Mouse (Mus musculus): Measurements from ENCODE around the gene Atp1a4.

Atp1a4 gene

DNA sequence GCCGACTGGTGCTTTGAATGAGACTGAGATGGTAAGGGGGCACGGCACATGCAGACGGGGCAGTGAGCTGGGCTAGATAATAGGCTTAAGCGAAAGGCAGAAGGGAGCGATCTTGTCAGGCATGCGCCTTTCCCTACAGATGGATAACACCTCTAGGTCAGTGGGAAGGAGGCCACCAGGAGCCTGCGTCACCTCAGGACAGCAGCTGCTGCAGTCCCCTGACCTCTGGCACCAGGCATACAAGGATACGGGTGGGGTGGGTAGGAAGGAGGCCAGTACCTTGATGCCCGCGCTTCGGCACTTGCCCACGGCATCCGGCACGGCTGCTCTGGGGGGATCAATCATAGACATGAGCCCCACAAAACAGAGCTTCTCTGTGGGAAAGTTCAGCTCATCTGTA, 26.0 kb upstream of the Atp1a4 start:
- intact Hi-C loops (cut with DNase I): no loop called here

DNA sequence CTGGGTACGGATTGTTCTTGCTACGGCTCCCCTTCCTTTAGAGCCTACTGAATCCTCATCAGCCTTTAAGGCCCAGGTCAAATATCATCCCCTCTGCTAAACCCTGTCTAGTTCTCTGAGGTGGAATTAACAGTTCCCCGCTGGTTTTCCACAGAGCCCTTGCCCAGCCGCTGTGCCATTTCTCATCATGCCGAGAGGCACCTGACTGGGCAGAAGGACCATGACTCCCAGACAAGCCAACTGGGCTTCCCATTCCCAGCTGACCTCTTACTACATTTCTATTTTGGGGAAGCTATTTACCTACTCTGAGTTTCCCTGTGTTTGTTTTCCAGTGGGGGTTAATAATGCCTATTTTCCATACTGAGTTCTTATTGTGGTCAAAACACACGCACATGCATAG, 24.9 kb upstream of the Atp1a4 start:
- intact Hi-C loops (cut with DNase I): no loop called here

DNA sequence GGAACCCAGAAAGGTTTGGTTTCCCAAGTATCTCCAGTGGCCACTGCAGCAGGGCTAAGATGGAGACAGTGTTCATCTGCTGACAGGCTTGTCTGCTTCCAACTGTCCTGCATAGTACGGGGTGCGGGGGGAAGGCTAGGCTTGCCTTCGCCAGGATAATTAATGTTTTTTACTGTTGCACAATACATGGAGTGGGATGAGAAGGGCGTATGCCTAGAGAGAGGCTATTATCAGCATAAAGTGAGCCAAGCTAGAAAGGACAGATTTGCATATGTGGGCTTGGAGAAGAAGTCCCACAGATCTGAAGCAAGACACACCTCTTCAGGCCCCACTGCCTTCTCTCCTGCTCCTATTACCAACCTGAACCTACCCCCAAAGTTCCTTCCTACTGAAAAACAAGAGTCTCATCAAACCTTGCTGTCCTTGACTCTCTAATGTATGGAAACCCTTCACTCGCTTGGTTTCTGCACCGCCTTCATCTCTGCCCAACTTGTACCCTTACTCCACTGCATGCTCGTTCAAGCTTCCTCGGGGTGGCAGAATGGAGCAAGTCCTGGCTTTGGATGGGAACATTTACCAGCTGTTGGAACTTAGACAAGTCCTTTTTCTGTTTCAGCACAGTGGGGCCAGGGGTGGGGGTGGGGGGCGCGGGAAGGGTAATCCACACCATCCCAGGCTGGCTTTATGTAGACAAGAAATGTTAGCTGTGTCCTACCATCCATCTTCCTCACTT, 23.5 kb upstream of the Atp1a4 start:
- intact Hi-C loops (cut with DNase I): no loop called here

DNA sequence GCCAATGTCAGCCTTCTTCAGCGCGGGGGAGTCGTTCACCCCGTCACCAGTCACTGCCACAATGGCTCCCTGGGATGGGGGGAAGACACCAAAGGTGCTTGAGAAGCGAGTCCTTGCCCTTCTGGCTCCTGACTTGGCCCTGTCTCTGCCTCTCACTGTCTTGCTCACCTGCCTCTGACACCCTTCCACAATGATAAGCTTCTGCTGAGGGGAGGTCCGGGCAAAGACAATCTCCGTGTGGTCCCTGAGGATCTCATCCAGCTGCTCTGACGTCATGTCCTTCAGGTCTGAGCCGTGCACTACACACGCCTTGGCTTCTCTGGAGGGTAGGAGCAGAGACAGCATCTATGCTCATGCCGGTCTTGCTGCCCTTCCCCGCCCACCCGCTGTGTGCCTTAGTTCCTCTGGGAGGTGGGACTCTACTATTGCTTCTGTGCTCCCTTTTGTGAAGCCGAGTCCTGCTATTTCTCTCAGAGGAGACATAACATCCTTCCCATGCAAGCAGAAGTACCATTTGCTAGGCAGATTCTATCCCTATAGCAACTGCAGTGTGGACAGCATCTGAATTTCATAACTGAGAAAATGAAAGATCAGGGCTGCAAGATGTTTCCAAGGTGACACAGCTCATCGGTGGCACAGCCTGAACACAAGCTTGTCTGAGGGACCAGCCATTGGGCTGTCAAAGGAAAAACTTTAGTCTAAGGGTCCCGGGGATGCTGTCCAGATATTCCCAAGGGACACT, 21.7 kb upstream of the Atp1a4 start:
- intact Hi-C loops (cut with DNase I): no loop called here

DNA sequence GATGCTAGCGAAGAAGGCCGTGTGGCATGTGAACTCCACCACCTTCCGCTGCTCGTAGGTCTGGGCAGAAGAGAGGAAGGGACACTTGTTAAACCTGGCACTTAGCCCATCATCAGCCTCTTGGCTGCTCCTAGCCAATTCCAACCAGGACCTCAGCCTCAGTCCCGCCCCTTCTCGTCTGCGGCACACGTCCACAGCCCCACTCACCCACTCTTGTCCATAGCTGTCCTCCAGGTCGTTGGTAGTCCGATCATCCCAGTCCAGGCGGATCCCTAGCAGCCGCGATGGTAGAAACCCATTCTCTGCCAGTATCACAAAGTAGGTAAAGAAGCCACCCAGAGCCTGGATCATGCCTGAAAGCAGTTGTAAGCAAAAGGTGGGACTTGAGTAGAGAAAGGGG, 20.1 kb upstream of the Atp1a4 start:
- intact Hi-C loops (cut with DNase I): no loop called here

DNA sequence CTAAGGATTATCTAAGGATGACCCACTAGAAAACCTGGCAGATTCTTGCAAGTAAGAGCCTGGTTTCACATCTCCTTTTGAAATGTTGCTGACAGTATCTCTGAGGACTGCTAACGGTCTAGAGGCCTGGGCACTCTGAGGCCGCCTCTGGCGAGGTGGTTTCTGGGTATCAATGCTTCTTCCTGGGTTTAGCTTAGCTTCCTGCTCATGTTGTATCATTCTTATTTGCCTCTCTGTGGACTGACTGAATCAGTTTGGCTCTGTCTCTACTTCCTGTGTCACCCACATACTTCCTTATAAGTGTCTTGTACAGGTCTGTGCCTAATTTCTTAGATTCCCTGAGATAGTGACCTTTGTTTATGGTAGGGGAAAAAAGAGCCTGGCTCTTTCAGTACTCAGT, 19.0 kb upstream of the Atp1a4 start:
- intact Hi-C loops (cut with DNase I): no loop called here

DNA sequence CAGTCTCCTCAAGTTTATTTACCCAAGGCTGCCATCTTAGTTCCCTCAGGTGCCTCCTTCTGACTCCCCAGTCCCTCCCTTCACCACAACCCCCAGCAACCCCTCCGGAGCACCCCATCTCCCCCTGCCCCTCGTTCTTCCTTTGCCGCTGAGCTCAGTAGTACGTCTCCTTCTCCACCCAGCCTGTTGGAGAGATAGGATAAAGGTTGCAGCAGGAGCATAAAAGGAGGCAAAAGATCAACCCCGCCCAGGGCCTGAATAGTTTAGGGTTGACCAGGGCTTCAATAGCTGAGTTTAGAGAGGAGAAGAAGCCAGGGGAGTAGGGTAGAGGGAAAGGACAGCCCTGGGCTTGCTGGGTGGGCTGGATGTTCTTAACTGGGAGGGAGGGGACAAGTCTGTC, 16.3 kb upstream of the Atp1a4 start:
- intact Hi-C loops (cut with DNase I): loop anchor here (5.0 kb wide), 1 partner anchor 33 kb away; no protein-coding TSS in a partner anchor

DNA sequence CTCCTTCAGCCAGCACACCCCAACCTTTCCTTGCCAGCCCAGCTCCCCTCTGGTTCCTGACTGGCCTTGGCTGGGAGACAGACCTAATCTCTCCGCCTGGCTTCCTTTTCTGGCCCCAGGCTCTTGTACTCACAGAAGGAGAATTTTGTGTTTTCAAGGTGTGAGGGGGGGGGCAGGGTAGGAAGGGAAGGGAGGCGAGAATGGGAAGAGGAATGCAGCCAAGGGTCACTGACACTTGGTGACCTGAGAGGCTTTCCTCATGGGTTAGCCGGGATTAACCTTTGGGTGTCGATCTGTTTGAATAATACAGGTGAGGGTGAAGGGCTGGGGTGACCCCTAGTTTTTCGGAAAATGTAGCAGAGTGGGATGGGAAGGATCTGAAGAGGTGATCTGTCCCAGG, 15.9 kb upstream of the Atp1a4 start:
- intact Hi-C loops (cut with DNase I): loop anchor here (5.0 kb wide), 1 partner anchor 33 kb away; no protein-coding TSS in a partner anchor

DNA sequence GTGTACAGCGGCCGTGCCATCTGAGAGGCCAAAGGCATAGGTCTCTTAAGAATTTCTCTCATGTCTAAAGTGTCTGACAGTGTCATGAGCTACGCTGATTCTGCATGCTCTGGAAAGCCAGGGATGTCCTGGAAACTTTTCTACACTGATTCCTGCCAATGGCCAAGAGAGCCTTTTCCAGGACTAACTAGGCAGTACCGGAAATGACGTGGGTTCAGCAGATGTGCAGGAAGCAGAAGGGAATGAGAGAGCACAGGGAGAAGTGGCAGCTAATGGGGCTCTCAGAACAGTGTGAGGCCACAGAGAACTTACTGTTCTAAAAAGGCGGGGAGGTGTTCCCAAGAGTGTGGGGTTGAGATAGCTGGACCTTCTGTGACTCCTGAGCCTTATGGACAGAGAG, 15.2 kb upstream of the Atp1a4 start:
- intact Hi-C loops (cut with DNase I): loop anchor here (5.0 kb wide), 1 partner anchor 34 kb away; no protein-coding TSS in a partner anchor

DNA sequence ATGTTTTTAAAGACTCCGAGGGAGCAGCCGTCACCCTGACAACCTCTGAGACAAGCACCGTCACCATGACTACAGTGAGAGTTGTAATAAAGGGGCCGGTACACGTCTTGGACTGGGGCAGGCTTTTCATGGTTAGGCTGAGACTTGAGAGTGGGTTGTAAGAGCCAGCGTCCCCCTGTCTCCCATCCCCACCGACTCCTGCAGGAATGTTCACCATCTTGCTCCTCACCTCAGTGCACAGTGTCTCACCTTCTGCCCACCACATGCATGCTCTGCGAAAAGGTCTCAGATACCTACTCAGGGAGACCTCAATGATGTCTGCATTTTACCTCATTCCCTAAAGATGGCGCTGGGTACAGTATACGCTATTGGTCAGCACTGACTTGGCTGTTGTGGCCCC, 13.6 kb upstream of the Atp1a4 start:
- intact Hi-C loops (cut with DNase I): loop anchor here (5.0 kb wide), 1 partner anchor 36 kb away; no protein-coding TSS in a partner anchor

DNA sequence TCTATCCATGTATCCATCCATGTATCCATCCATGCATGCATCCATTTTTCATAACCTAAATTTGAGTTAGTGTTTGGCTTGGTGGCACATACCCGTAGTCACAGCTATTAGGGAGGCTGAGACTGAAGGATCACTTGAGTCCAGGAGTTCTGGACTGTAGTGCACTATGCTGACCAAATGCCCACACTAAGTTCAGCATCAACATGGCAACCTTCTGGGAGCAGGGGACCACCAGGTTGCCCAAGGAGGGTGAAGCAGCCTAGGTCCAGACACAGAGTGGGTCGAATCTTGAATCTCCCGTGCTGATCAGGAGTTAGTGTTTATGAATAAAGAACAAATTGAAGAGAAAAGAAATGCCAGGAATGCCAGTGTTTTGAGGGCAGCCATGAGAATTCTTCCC, 13.0 kb upstream of the Atp1a4 start:
- intact Hi-C loops (cut with DNase I): loop anchor here (5.0 kb wide), 1 partner anchor 36 kb away; no protein-coding TSS in a partner anchor

DNA sequence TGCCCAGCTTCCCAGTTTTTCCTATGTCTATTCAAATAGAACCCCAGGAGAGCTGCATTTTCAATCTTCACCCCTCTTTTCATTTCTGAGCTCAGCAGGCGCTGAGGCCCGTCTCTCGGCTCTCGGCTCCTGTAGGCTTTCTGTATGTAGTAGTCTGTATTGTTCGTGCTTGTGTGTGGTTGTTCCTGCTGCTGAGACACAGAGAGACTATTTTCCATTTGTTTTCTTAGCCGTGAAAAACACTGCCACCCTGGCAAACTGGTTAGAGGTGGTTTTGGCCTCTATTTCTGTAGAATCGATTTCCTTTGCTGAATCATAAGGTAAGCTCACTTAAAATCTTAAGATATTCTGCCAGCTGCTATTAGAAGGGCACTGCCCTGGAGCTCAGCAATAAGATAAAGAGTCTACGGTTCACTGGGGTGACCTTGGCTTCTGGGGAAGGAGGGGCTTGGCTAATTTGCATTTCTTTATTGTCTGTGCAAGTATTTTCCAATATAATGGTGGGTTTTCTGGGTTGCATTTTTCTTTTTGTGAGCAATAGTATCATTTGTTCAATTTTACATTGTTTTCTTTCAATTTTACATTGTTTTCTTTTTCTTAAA, 3.4 kb upstream of the Atp1a4 start, which contains the start of gene Igsf8:
Igsf8 (plus strand) TSS at position 165 of the 602 bp plus-strand sequence.
- intact Hi-C loops (cut with DNase I): no loop called here

DNA sequence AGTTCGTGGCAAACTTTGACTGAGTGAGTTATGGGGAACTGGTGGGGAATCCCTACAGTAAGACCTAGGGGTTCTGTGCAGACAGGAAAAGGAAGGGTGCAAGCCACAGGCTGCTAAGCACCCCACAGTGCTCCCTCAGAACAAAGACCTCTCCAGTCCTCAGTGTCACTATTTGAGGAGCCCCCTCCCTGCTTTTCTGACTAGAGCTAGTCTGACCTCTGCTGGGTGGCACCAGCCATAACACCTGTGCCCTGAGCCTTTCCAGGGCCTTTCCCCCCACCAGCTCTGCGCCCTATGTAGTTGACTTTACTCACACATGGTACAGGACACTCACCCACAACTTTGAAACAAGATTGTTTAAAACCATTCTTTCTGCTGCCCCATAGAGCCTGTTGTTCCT, 10.5 kb downstream of the Atp1a4 start:
- intact Hi-C loops (cut with DNase I): loop anchor here (10.0 kb wide), 1 partner anchor 57 kb away; no protein-coding TSS in a partner anchor

DNA sequence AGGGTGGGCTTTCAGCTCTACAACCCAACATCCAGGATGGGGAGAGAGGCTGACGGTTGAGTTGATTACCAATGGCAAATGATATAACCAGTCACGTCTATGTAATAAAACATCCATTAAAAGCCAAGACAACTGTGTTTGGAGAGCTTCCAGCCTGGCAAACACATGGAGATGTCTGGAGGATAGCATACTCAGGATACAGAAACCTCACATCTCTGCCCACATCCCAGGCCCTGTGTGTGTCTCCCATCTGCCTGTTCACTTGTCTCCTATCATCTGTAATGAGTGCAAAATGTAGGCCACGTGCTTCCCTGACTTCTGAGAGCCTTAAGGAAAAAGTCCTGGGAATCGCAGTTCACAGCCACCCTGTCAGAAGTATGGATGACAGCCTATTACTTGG, 11.0 kb downstream of the Atp1a4 start:
- intact Hi-C loops (cut with DNase I): loop anchor here (10.0 kb wide), 1 partner anchor 58 kb away; no protein-coding TSS in a partner anchor

DNA sequence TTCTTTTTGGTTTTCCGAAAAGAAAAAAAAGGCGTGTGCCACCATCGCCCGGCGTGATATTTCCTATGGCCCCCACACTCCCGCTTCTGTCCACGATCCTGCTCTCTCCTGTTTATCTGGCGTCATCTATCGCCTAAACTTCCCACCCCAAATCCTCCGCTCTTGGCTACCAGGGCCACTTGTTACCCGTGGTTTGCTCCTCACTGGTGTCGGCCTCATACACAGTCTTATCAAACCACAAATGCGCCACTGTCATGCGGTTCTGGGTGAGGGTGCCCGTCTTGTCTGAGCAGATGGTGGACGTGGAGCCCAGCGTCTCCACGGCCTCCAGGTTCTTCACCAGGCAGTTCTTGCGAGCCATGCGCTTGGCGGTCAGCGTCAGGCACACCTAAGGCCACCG, 13.6 kb downstream of the Atp1a4 start:
- intact Hi-C loops (cut with DNase I): loop anchor here (10.0 kb wide), 1 partner anchor 60 kb away; no protein-coding TSS in a partner anchor

DNA sequence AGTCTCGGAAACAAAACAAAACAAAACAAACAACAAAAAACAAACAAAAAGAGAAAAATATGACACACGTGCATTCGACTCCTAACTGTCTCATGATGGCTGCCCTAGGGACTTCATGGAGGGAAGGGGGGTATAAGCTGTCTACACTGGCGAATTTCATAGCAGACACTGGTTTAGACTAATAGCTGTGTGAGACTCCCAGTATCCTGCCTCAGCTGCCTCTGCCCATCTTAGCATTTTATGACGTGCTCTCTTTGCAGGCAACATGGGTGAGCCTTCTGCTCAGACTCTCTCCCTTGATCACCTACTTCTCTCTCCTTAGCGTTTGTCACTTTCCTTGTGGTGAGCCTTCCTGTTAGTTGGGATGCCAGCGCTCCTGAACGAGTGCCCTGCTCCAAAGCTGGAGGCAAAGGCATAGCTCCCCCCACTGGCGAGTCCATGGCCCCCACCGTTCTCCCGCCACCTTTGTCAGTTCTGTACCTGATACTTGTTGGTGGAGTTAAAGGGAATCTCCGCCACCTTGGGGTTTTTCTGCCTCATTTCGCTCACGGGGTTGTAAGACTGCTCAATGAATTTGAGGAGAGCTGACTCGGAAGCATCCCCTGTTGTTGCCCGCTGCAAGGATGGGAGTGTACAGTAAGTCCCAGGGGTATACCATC, 14.5 kb downstream of the Atp1a4 start:
- intact Hi-C loops (cut with DNase I): loop anchor here (10.0 kb wide), 1 partner anchor 61 kb away; no protein-coding TSS in a partner anchor

DNA sequence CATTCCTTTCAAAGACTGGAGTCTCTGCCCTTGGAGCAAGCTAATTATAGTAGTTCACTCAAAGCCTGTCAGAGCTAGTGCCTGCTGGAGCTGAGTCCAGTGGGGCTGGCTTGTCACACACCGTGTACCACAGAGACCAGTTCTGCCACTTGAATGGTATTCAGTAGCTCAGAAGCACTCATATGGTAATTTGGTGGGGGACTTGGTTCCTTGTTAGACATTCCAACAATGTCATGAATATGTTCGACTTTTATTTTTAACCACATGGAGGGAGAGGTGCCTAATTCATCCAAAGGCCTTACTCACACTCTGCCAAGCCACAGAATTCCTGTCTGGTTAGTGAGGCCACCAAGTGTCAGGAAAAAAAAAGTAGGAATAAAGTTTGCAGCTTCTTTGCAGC, 15.8 kb downstream of the Atp1a4 start:
- intact Hi-C loops (cut with DNase I): loop anchor here (10.0 kb wide), 1 partner anchor 62 kb away; no protein-coding TSS in a partner anchor

DNA sequence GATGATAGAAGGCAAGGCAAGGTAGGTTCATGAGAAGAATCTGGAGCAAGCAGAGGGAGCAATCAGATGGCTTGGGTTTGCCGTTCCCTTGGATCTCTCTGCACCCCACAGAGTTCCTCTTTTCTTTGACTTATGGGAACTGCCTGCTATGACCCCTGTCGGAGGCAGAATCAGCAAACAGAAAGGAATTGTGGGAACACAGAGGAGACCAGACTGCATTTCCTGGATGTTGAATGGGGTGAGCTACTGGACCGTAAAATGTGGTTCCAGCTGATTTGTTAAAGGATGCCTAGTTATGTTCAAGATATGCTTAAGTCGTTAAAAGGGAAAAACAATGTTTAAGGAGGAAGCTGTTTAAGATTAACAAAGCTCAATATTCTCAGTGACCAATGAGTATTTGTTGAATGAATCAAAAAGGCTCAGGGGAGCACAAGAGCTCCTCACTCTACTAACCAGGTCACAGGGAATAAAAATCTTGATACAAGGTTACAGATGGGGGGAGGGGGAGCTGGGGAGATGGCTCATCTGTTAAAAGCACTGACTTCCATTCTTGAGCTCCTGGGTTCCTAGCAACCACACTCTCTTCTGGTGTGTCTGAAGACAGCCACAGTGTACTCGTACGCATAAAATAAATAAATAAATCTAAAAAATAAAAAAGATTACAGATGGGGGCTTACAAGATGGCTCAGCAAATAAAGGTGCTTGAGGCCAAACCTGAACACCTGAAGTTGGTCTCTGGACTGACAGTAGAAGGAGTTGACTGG, 17.1 kb downstream of the Atp1a4 start:
- intact Hi-C loops (cut with DNase I): loop anchor here (10.0 kb wide), 1 partner anchor 64 kb away; no protein-coding TSS in a partner anchor

DNA sequence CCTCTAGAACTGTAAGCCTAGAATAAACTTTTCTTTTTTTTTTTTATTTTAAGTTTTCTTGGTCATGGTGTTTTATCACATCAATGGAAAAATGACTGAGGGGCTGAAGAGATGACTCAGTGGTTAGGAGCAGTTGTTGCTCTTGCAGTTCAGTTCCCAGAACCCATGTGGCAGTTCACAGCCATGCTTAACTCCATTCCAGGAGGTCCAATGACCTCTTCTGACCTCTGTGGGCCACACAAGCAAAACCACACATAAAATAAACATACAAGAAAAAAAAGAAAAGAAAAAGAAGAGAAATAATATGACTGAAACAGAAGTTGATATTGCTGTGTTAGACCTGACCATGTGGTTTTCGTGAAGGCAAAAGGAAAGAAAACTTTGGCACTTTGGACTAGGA, 29.0 kb downstream of the Atp1a4 start:
- intact Hi-C loops (cut with DNase I): no loop called here

DNA sequence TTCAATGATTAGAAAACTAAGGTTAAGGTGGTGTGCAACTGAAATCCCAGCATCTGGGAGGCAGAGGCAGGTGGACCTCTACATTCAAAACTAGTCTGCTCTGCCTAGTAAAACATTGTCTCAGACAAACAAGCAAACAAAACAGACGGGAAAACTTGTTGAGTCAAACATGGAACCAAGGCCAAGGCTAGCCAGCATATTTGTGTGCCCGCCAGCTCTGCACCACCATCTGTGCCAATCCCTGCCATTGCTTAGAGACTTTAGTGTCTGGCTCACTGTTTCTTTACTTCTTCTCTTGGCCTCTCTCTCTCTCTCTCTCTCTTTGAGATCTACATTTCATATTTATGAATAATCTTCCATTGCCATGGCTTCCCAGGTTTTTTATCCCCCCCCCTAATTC, 30.0 kb downstream of the Atp1a4 start:
- intact Hi-C loops (cut with DNase I): no loop called here
